ENCODE assay signal across 16 mouse cellular contexts in genomic region chr1:178283946-178284720, GRCm38 (mm10).
"Had no signal": no experiment of that assay in that cellular context is flagged by ENCODE, and none has a peak within 500 bp of the region (broad histone marks: within the 10 kb centered on the region; RNA-seq: fewer than 3 reads in every experiment).

No protein-coding gene starts in this region.

- H3K4me2 ChIP-seq: lung, embryonic 15.5 days; midbrain, embryonic 11.5 days; midbrain, embryonic 13.5 days; midbrain, embryonic 15.5 days; neural tube, embryonic 12.5 days; stomach, embryonic 15.5 days had no signal

- ATAC-seq: lung, postnatal 0 days; midbrain, embryonic 13.5 days; midbrain, embryonic 15.5 days had no signal

- H3K4me1 ChIP-seq: lung, embryonic 15.5 days; megakaryocyte, embryonic 14.5 days; midbrain, embryonic 13.5 days; midbrain, embryonic 15.5 days; neural tube, embryonic 12.5 days; stomach, embryonic 15.5 days had no signal

- H3K9me3 ChIP-seq: lung, embryonic 15.5 days; midbrain, embryonic 13.5 days; midbrain, embryonic 15.5 days; neural tube, embryonic 12.5 days; stomach, embryonic 15.5 days had no signal

- H3K4me3 ChIP-seq: lung, embryonic 15.5 days; megakaryocyte, embryonic 14.5 days; midbrain, embryonic 13.5 days; midbrain, embryonic 15.5 days; neural tube, embryonic 12.5 days; stomach, embryonic 15.5 days had no signal

- H3K9ac ChIP-seq: lung, embryonic 15.5 days; midbrain, embryonic 13.5 days; midbrain, embryonic 15.5 days; neural tube, embryonic 12.5 days; stomach, embryonic 15.5 days had no signal

- DNase-seq: lung, postnatal 14 days; lung, postnatal 36 days; right cerebral cortex, postnatal 14 days; thymus, adult 2 months; thymus, postnatal 25 days; thymus, postnatal 4 days had no signal

- H3K27me3 ChIP-seq: lung, embryonic 15.5 days; megakaryocyte, embryonic 14.5 days; midbrain, embryonic 13.5 days; midbrain, embryonic 15.5 days; neural tube, embryonic 12.5 days; stomach, embryonic 15.5 days had no signal

- H3K27ac ChIP-seq: lung, embryonic 15.5 days; macrophage; midbrain, embryonic 13.5 days; midbrain, embryonic 15.5 days; neural tube, embryonic 12.5 days; stomach, embryonic 15.5 days; stomach, postnatal 0 days had no signal

- H3K36me3 ChIP-seq: lung, embryonic 15.5 days; midbrain, embryonic 13.5 days; midbrain, embryonic 15.5 days; neural tube, embryonic 12.5 days; stomach, embryonic 15.5 days had no signal
